Mouse (Mus musculus) forebrain, embryonic 13.5 days (tissue): Measurements from ENCODE around the gene Cpeb3. TPM values are rescaled to one million over a fixed set of nuclear protein-coding genes. Genes with fewer than 3 reads are reported as not detected.
A peak's percentile ranks its signal among the peaks of the same experiment; 100 is the strongest.
"Not testable (repeated sequence)": the region's sequence is repeated elsewhere in the genome, so short reads cannot be mapped to it uniquely, and the experiment has no call there.

Experiments
- ATAC-seq: fragments of 200-750 bp; cut with Nextera tagmentation; 2 replicates; pipeline ENCODE4 v1.8.0; 2017
- H3K27ac ChIP-seq: fragments of 300-500 bp; sonication (generic); 2 replicates; pipeline ENCODE4 v1.5.1; 2015; ENCODE audit warnings: inconsistent platforms, mild to moderate bottlenecking, moderate library complexity
- H3K27me3 ChIP-seq: fragments of 300-500 bp; sonication (generic); 2 replicates; pipeline ENCODE4 v1.6.1; 2015; ENCODE audit warnings: mild to moderate bottlenecking, inconsistent platforms
- H3K36me3 ChIP-seq: fragments of 300-500 bp; sonication (generic); 2 replicates; pipeline ENCODE4 v1.6.1; 2015; ENCODE audit warnings: mild to moderate bottlenecking, inconsistent platforms; ENCODE audit not compliant: poor library complexity, severe bottlenecking
- H3K4me1 ChIP-seq: fragments of 300-500 bp; sonication (generic); 2 replicates; pipeline ENCODE4 v1.6.1; 2015; ENCODE audit warnings: inconsistent platforms
- H3K4me2 ChIP-seq: fragments of 300-500 bp; sonication (generic); 2 replicates; pipeline ENCODE4 v1.6.1; 2015; ENCODE audit warnings: inconsistent platforms, mild to moderate bottlenecking, moderate library complexity
- H3K4me3 ChIP-seq: fragments of 300-500 bp; sonication (generic); 2 replicates; pipeline ENCODE4 v1.5.1; 2015; ENCODE audit warnings: mild to moderate bottlenecking, inconsistent platforms
- H3K9ac ChIP-seq: fragments of 300-500 bp; sonication (generic); 2 replicates; pipeline ENCODE4 v1.6.1; 2015; ENCODE audit warnings: mild to moderate bottlenecking, inconsistent platforms
- H3K9me3 ChIP-seq: fragments of 300-500 bp; sonication (generic); replicated peaks from 2 replicates; pipeline ENCODE4 v1.6.1; 2016; ENCODE audit warnings: inconsistent platforms
- WGBS: fragments of 180-500 bp; shearing (Covaris S2); methylation state at CpG from one replicate; pipeline ENCODE4 v1.1.7; 2015; 5-methylcytosine and 5-hydroxymethylcytosine counted together
- polyA plus RNA-seq: library from polyadenylated mRNA; unstranded; fragments of >200 nt; fragmentation: Nextera tagmentation; extraction: Ambion mirVana; gene quantifications from 2 replicates; pipeline ENCODE4 v1.2.1, GENCODE M21; 2015

The Cpeb3 gene
- polyA plus RNA-seq, 1 experiment from 2014 or later, result 4.2 TPM

DNA sequence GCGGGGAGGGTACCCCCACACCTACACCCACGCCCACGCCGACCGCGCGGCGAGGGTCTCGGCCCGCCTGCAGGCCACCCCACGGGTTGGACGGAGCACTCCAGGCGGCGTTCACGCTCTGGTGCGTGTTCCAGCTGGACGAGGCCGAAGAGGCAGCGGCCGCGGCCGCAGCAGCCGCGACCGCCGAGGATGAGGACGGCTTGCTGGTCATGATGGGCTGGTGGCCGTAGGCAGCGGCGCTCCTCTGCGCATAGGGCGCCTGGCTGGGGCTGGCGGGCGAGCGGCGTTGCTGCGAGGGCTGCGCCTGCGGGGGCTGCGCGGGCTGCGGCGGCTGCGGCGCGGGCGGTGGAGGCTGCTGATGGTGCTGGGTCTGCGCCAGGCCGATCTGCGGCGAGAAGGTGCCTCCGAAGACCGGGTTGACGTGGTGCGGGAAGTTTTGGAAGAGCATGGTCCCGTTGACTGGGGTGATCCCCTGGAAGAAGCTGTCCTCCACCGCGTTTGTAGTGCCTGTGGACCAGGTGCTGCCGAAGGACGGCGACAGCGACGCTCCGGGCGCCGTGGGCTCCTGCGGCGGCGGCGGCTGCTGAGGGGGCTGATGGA, 34.2 kb downstream of the Cpeb3 start:
- H3K4me2 ChIP-seq, result peak overlapping the region; percentile 100
- peak overlapping the region; percentile 88 for H3K27ac ChIP-seq
- H3K9me3 ChIP-seq, result no peaks in the 10 kb centered on the region
- H3K27me3 ChIP-seq, result peaks cover 30% of the 10 kb centered on the region
- H3K36me3 ChIP-seq, result no peaks in the 10 kb centered on the region
- peak overlapping the region; percentile 89 for H3K9ac ChIP-seq
- peak; percentile 78 for ATAC-seq
- peaks cover 36% of the 10 kb centered on the region for H3K4me1 ChIP-seq
- peak overlapping the region; percentile 72 for H3K4me3 ChIP-seq
- under 1% methylated on average over 61 of the region's 70 CpGs for WGBS

DNA sequence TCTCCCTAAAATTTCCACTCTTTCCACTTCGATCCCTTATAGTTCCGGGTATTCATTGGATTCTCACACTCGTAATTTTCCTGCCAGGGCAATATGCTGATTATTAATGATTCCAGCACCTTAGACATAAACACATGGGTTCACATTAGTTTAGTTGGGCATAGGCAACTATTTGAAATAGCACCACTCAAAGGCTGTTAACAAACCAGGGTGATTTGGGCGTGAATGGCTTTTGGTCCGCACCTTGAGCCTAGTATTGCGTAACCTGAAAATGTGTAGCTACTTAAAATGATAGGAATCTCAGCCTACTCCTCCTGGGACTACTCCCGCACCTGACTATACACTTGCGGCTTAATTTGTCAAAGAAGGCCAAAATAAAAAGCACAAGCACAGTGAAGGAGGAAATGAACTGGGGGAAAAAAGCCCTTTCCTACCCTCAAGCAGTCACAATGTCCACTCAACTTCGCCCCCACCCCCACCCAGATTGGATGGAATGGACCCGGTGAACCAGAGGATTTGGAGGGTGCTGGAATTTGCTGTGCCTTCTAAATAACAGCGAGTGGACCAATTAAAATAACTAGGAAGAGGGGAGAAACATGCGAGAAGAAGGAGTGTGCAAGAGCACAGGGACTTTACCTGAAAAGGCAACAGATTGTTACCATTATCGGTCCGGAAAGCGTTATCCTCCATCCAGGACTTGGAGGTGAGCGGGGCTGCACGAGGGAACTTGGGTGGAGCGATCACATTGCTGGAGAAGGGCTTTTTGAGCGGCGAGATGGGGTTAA, 34.9 kb downstream of the Cpeb3 start:
- 28% methylated on average over 20 of the region's 20 CpGs for WGBS
- Histone ChIP-seq H3K36me3 (no peaks in the 10 kb centered on the region), H3K9me3 (no peaks in the 10 kb centered on the region), H3K27me3 (peaks cover 30% of the 10 kb centered on the region), H3K9ac (peak overlapping the region; percentile 89), H3K27ac (peak overlapping the region; percentile 88), H3K4me1 (peaks cover 36% of the 10 kb centered on the region), H3K4me3 (peak overlapping the region; percentile 72), H3K4me2 (peak overlapping the region; percentile 100)
- ATAC-seq, result no peak

DNA sequence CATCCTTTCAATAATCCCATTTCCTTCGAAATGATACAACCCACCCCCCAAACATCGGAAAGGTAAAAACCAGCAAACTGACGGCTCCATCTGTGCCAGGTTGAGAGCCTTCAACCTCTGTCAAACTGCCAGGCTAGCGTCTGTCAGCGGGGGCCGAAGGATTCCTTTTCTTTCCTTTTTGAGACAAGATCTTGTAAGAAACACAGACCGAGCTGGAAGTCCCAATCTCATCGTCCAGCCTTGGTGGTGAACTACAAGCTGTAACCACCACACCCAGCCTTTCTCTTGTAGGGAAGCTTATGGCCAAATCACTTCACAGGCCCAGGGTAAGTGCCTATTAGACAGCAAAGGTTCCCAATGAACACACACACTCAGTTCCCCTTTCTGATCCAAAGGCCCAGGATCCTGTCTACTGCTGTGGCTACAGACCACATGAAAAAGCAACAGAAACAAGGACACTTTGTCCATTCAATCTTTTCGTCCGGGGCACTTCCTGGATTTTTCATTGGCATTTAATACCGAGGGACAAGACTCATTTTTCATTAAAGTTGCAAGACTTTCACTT, 35.8 kb downstream of the Cpeb3 start:
- no peaks in the 10 kb centered on the region for H3K9me3 ChIP-seq
- WGBS, result 72% methylated on average over 11 of the region's 11 CpGs
- no peak overlapping the region for H3K27ac ChIP-seq
- peaks cover 30% of the 10 kb centered on the region for H3K27me3 ChIP-seq
- no peak for ATAC-seq
- peaks cover 36% of the 10 kb centered on the region for H3K4me1 ChIP-seq
- H3K4me3 ChIP-seq, result peak overlapping the region; percentile 72
- H3K36me3 ChIP-seq, result no peaks in the 10 kb centered on the region
- H3K9ac ChIP-seq, result peak overlapping the region; percentile 5; the same call in 1 of the 2 replicates
- peak overlapping the region; percentile 100 for H3K4me2 ChIP-seq

DNA sequence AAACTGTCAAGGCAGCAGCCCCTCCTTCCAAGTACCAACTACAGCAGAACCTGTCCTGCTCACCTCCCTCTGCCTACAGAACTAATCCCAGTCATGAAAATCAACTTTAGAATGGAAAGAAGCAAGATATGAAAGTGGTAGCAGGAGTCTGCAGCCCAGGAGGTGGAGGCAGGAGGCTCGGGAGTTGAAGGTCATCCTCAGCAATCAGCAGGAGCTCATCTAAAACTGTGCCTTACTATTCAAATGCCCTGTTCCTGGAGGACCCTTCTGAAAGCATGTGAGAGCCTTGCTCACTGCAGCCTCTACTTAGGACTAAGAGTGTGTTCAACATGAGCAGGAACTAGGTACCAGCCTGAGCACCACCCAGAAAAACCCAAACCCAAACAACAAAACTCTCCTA, 36.3 kb downstream of the Cpeb3 start:
- Histone ChIP-seq H3K36me3 (no peaks in the 10 kb centered on the region), H3K27ac (no peak overlapping the region), H3K27me3 (peaks cover 29% of the 10 kb centered on the region), H3K4me2 (peak overlapping the region; percentile 100), H3K9ac (0 out of 2 replicates have a peak overlapping the region, but pooled peaks have one; percentile 5), H3K4me1 (peaks cover 35% of the 10 kb centered on the region), H3K4me3 (peak overlapping the region; percentile 72; the same call in 1 of the 2 replicates), H3K9me3 (no peaks in the 10 kb centered on the region)
- 50% methylated on average over 1 of the region's 1 CpGs for WGBS
- no peak for ATAC-seq

DNA sequence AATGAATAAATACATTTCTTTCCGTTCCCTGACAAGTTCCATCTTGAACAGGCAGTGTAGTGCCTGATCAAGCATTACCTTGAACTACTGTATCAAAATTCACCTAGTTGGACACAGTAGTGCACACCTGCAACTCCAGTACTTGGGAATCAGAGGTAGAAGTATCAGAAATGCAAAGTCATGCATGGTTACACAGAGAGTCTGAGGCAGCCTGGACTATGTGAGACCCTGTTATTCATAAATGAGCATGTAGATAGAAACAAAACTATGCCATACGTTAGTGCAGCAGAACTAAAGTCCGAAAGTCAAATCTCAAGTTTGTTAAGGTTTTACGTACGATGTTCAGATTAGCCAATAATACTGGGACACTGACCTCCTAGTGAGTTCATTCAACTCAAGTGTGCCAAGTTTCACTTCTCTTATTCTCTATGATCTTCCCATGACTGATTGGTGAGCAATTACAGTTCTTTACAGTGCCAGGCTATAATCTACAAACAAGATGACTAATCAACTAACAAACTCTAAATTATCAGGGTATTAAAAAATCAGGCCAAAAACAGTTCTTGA, 51.5 kb downstream of the Cpeb3 start:
- 89% methylated on average over 5 of the region's 5 CpGs for WGBS
- ATAC-seq, result no peak

DNA sequence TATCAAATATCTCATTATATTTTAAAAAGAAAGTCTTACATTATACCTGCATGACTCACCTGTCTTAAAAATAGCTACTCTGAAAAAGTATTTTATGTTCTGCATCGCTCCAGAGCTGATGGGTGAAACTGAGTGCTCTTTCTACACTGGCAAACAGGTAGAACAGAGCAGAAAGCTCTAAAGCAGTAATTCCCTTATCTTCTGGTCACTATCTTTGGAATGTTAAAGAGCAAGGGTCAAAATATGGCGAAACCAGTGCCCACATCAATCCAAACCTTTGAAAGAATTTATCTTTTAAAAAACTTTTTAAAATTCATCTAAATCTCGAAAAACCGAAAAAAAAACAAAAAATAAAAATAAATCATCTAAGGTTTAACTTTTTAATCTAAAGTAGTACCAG, 52.4 kb downstream of the Cpeb3 start:
- Histone ChIP-seq H3K4me2 (no peak overlapping the region), H3K27me3 (no peaks in the 10 kb centered on the region), H3K4me3 (no peak overlapping the region), H3K36me3 (no peaks in the 10 kb centered on the region), H3K4me1 (no peaks in the 10 kb centered on the region), H3K27ac (no peak overlapping the region), H3K9ac (no peak overlapping the region), H3K9me3 (no peaks in the 10 kb centered on the region)
- no peak for ATAC-seq
- 88% methylated on average over 4 of the region's 4 CpGs for WGBS

More for the DNA sequence above, 51.5 kb downstream of the Cpeb3 start:
- H3K27ac ChIP-seq, result no peak overlapping the region
- no peak overlapping the region for H3K4me3 ChIP-seq
- no peaks in the 10 kb centered on the region for H3K4me1 ChIP-seq
- no peaks in the 10 kb centered on the region for H3K27me3 ChIP-seq
- H3K9me3 ChIP-seq, result no peaks in the 10 kb centered on the region
- H3K4me2 ChIP-seq, result no peak overlapping the region
- H3K9ac ChIP-seq, result no peak overlapping the region
- no peaks in the 10 kb centered on the region for H3K36me3 ChIP-seq

DNA sequence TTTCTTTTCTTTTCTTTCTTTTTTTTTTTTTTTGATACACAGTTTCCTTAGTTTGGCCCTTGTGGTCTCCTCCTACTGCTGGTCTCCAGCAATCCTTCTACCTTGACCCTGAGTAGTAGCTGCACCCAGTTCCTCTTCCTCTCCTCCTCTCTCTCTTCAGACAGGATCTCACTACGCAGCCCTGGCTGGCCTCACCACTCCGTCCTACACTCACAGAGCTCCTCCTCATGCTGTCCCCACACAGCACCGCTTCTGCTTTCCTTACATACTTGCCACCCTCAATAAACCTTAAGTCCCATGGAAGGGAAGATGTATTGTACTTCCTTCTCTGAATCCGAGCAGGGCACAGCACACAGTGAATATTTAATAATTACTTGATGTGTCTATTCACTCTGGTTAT, 61.3 kb downstream of the Cpeb3 start:
- Histone ChIP-seq H3K27ac (no peak overlapping the region), H3K36me3 (no peaks in the 10 kb centered on the region), H3K4me2 (no peak overlapping the region), H3K4me1 (no peaks in the 10 kb centered on the region), H3K9me3 (no peaks in the 10 kb centered on the region), H3K4me3 (no peak overlapping the region), H3K27me3 (no peaks in the 10 kb centered on the region), H3K9ac (no peak overlapping the region)
- WGBS, result 82% methylated on average over 4 of the region's 4 CpGs
- no peak for ATAC-seq

DNA sequence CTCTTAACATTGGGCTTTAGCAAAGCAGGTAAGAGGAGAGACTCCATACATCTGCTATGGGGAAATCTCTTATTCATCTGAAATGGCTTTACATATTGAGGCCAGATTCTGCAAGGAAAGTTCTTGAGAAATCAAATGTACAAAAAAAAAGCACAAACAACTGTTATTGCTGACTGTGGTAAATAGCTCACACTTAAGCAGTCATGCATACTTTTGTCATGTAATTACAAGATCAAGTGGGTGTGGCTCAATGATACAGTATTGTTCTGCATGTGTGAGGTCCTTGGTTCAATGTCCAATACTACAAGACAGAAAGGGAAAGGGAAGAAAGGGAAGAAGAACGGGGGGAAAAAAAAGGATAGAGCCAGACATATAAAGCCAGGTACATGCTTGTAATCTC, 62.6 kb downstream of the Cpeb3 start:
- Histone ChIP-seq H3K9me3 (no peaks in the 10 kb centered on the region), H3K4me1 (no peaks in the 10 kb centered on the region), H3K9ac (no peak overlapping the region), H3K27me3 (no peaks in the 10 kb centered on the region), H3K4me2 (no peak overlapping the region), H3K27ac (no peak overlapping the region), H3K36me3 (no peaks in the 10 kb centered on the region), H3K4me3 (no peak overlapping the region)
- ATAC-seq, result no peak
- 61% methylated on average over 1 of the region's 1 CpGs for WGBS

DNA sequence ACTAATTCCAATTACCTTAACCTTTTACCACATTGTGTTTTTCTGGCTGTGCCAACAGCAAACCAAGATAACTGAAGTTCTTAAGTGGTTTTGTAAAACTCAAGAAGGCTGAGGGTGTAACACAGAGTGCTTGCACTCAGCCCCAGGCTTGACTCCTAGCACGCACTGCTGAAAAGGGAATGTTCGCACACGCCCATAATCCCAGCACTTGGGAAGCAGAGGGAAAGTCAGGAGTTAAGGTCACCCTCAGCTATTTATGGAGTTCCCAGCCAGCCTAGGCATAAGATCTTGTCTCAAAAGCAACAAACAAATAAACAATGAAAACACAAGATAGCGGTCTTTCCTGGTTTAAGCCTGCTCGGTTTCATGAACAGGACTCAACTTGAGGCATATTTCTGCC, 63.0 kb downstream of the Cpeb3 start:
- no peak for ATAC-seq
- no peak overlapping the region for H3K4me3 ChIP-seq
- H3K9ac ChIP-seq, result no peak overlapping the region
- no peaks in the 10 kb centered on the region for H3K36me3 ChIP-seq
- WGBS, result 92% methylated on average over 5 of the region's 5 CpGs
- H3K4me1 ChIP-seq, result no peaks in the 10 kb centered on the region
- no peak overlapping the region for H3K4me2 ChIP-seq
- no peaks in the 10 kb centered on the region for H3K9me3 ChIP-seq
- H3K27me3 ChIP-seq, result no peaks in the 10 kb centered on the region
- H3K27ac ChIP-seq, result no peak overlapping the region

DNA sequence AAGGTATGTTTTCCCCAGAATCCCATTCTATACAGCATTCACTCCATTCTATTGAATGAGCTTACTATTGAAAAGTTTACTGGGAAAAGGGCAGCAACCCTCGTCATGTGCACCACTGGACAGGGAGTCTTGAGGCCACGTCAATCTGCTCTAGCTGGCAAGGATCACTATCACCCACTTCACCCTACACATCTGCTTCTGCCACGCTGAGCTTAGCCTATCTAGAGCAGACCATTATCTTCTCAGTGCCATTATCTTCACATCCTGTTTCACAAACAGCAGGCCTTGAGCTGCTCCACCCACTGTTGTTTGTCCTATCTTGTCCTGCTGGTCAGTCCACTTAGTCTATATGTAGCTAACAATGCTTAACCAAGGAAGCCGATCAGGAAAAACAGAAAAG, 66.8 kb downstream of the Cpeb3 start:
- H3K27me3 ChIP-seq, result no peaks in the 10 kb centered on the region
- no peak overlapping the region for H3K9ac ChIP-seq
- H3K4me2 ChIP-seq, result no peak overlapping the region
- no peaks in the 10 kb centered on the region for H3K9me3 ChIP-seq
- no peaks in the 10 kb centered on the region for H3K36me3 ChIP-seq
- 71% methylated on average over 4 of the region's 4 CpGs for whole genome bisulfite sequencing
- ATAC-seq, result no peak
- H3K4me1 ChIP-seq, result no peaks in the 10 kb centered on the region
- H3K27ac ChIP-seq, result no peak overlapping the region
- no peak overlapping the region for H3K4me3 ChIP-seq

DNA sequence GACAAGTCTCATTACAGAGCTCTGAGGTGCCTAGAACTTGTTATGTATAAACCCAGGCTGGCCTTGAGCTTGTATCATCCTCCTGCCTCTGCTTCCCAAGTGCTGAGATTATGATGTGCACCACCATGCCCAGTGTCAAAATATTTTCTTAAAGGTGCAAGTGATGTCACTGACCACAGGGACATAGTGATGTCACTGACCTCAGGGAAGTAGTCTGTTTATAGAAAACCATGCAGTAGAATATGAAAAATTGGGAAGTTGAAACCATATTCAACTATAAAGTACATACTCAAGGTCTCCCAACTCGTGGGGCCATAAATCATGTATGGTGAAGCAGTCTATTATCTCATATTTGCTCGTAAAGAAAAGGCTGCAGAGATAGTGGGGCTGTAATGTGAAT, 71.3 kb downstream of the Cpeb3 start:
- no peak overlapping the region for H3K4me3 ChIP-seq
- 77% methylated on average over 2 of the region's 2 CpGs for WGBS
- H3K27ac ChIP-seq, result no peak overlapping the region
- no peaks in the 10 kb centered on the region for H3K9me3 ChIP-seq
- no peak overlapping the region for H3K4me2 ChIP-seq
- no peaks in the 10 kb centered on the region for H3K27me3 ChIP-seq
- no peaks in the 10 kb centered on the region for H3K36me3 ChIP-seq
- H3K4me1 ChIP-seq, result no peaks in the 10 kb centered on the region
- ATAC-seq, result no peak
- H3K9ac ChIP-seq, result no peak overlapping the region

DNA sequence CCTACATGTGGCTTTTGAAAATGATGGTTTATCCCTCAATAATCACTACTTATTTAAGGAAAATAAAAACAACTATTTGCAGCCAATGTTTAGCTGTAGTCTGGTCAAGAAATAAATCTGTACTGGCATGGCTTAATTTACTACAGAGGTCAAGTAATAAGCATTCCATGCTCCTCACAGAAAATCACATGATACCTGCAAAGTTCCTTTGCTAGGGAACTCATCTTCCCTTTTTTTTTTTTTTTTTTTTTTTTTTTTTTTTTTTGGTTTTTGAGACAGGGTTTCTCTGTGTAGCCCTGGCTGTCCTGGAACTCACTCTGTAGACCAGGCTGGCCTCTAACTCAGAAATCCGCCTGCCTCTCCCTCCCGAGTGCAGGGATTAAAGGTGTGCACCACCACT, 72.9 kb downstream of the Cpeb3 start:
- not testable (repeated sequence) for H3K36me3 ChIP-seq, H3K27me3 ChIP-seq, H3K9me3 ChIP-seq, H3K4me2 ChIP-seq, H3K9ac ChIP-seq, H3K4me3 ChIP-seq, H3K4me1 ChIP-seq, H3K27ac ChIP-seq, ATAC-seq
- WGBS, result 84% methylated on average over 2 of the region's 2 CpGs
